Mouse (Mus musculus): Measurements from ENCODE around the gene Fbxo11.

DNA sequence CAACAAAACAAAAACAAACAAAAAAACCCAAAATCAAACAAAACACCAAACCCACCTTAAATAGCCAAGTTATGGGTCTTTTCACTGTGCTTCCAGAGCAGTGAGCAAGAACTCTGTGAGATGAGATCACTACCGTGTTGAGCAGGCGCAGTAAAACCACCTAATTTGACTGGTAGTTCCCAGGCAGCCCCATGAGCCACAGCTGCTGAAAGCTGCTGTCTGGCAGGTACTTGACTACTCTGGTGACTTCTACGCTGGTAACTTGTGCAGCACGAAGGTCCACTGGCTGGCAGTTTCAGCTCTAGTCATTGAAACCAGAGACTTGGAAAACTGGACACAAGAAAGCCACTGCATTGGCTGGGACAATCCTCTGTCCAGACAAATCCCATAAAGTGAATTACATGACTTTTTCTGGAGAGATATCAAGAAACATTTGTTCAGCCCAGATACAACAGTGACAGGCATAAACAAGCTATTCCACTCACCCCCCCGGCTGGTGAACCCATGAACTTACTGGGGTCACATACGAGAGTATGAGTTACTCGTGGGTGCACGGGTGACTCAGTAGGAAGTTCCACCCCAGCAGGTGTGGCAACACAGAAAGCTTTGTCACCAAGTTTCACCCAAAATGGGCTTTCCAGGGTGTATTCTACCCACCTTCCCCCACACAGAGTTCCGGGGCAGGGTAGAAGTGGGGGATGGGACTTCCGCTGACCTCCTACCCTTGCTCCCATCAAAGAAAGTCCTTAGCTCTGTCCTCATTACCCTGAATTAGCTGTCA, 47.0 kb upstream of the Fbxo11 start:
- no peak for TF ChIP-seq CTCF (IDR thresholded peaks at IDR 0.05; ENCODE audit: borderline replicate concordance, control insufficient read depth, extremely low read depth, insufficient read depth, low read length, poor library complexity)
- no peak for TF ChIP-seq POLR2A (IDR thresholded peaks at IDR 0.05; ENCODE audit: control insufficient read depth, extremely low read depth, insufficient read depth, low read length, poor library complexity)
